Mouse (Mus musculus): ENCODE data around the gene Nup43. TPM values are rescaled to one million over a fixed set of nuclear protein-coding genes. Genes with fewer than 3 reads are reported as not detected.

Nup43 gene
- 9.0 and 11.1 TPM in 2 replicates for polyA plus RNA-seq (2012; rRNA removed)

GRCm38 (mm10) chr10:7667342-7667802 is at the start of gene Nup43:
TSS of gene Nup43 (plus strand) at chr10:7667503.

GRCm38 (mm10) chr10:7680731-7681301 is 13.5 kb downstream of the Nup43 start, which contains the start of the genes Pcmt1 and Lats1:
TSS of gene Pcmt1 (minus strand) at chr10:7681136.
TSS of gene Lats1 (plus strand) at chr10:7681214.

DNA sequence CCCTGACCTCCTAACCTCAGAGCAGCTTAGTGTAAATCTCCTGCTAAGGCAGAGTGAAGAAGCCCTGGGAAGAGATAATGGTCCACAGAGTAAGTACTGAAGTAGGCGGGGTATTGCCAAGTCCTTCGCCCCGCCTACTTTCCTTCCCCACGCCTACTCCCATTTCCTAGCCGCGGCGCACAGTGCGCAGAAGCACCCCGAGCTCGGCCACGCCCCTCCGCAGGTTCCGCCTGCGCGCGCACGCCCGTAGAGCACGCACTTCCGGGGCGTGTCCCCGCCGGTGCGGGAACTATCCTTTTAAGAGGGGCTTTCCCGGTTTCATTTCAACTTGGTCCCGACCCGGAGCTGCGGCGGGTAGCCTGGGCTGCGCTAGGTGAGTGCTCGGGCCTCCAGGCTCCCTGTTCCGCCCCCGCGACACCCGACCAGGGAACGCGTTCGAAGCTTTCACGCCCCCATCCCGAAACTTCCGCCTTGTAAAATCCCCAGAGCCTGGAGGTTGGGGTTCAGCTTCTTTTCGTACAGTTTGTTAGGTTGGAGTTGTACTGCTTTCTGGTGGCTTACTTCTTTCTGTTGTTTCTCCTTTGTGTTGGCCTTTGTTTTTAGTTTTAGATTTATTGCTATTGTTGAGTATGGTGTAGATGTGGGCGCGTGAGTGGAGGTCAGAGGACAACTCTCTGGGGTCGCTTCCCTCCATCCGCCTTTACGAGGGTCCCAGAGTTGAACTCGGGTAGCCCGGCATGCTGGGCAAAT is 58.6 kb downstream of the Nup43 start, which contains the start of gene Katna1:
Gene Katna1 (plus strand): TSS at position 250 of the 750 bp plus-strand sequence.

Other genes starting within 250 kb of the Nup43 start
- 1.2 and 1.5 TPM in 2 replicates for gene Ulbp1, start 193.9 kb upstream of the Nup43 start, polyA plus RNA-seq (2012; rRNA removed)
- gene Lrp11, start 77.7 kb upstream of the Nup43 start, polyA plus RNA-seq (2012; rRNA removed) = 0.28 and 0.29 TPM in 2 replicates
- 33.1 TPM in 2 replicates for gene Pcmt1, start 13.6 kb downstream of the Nup43 start, polyA plus RNA-seq (2012; rRNA removed)
- 5.4 and 6.3 TPM in 2 replicates for gene Lats1, start 13.7 kb downstream of the Nup43 start, polyA plus RNA-seq (2012; rRNA removed)
- 4.8 and 5.2 TPM in 2 replicates for gene Katna1, start 58.5 kb downstream of the Nup43 start, polyA plus RNA-seq (2012; rRNA removed)
- 18.5 and 20.3 TPM in 2 replicates for gene Ginm1, start 125.3 kb downstream of the Nup43 start, polyA plus RNA-seq (2012; rRNA removed)
- gene Ppil4, start 125.4 kb downstream of the Nup43 start, polyA plus RNA-seq (2012; rRNA removed) = 6.7 and 7.2 TPM in 2 replicates
- gene Zc3h12d, start 165.0 kb downstream of the Nup43 start, polyA plus RNA-seq (2012; rRNA removed) = 0.53 TPM in 2 replicates